ENCODE assay signal across 9 mouse cellular contexts in the genomic region with DNA sequence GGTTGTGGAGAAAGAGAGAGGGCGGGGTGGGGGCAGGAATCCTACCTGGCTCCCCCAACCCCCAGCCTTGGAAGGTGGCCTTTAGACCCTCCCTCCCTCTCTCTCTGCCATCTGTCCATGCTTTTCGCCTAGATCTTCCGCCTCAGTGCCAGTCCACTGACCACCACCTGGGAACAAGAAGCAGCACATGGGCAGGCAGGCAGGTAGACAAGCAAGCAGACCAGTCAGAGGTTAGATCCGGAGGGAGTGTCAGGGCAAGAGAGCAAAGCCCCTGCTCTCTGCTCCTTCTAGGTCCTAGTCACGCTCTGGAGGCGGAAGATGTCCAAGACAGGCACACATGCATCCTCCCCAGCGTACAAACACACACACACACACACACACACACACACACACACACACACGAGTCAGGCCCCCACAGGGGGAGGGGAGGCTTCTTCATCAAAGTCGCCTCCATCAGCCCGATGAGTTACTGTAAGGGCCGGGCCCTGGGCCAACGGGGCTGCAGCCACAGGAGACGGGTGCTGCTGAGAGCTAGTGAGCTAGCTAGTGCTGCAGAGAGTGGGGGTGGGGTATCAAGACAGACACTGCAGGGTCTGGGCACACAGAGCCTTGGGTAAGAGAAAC. TPM values are rescaled to one million over a fixed set of nuclear protein-coding genes. Genes with fewer than 3 reads are reported as not detected.
DNase-seq lines count a peak whose midpoint lies in the region; ATAC-seq and TF ChIP-seq lines count a peak whose summit lies in the region.
"Had no signal": no experiment of that assay in that cellular context is flagged by ENCODE, and none has a peak within 500 bp of the region (broad histone marks: within the 10 kb centered on the region; RNA-seq: fewer than 3 reads in every experiment).

No protein-coding gene starts in this region.

- H3K36me3 ChIP-seq in intestine, embryonic 15.5 days, result no peaks in the 10 kb centered on the region
- no peaks in the 10 kb centered on the region for H3K36me3 ChIP-seq in intestine, postnatal 0 days (ENCODE audit: control insufficient read depth, insufficient read depth)
- H3K36me3 ChIP-seq in forebrain, embryonic 10.5 days (replicated peaks), result peaks cover 80% of the 10 kb centered on the region
- H3K36me3 ChIP-seq: liver, embryonic 13.5 days had no signal

- DNase-seq in adrenal gland, postnatal 10 days, result peak; percentile 86
- DNase-seq in forebrain, embryonic 10.5 days (ENCODE audit: extremely low spot score, low spot score), result no peak
- DNase-seq in kidney, postnatal 14 days, result peak; percentile 74
- DNase-seq in testis, postnatal 10 days (ENCODE audit: low spot score), result no peak
- no peak for DNase-seq in spleen, postnatal 10 days (ENCODE audit: low spot score in 2 of 2)
- DNase-seq: liver, embryonic 13.5 days had no signal

- no peak overlapping the region for H3K9ac ChIP-seq in intestine, embryonic 15.5 days
- H3K9ac ChIP-seq in intestine, postnatal 0 days (ENCODE audit: low read depth, low read length), result no peak overlapping the region
- H3K9ac ChIP-seq: liver, embryonic 13.5 days had no signal

- H3K4me1 ChIP-seq in intestine, embryonic 15.5 days (replicated peaks), result peaks cover 49% of the 10 kb centered on the region
- no peaks in the 10 kb centered on the region for H3K4me1 ChIP-seq in intestine, postnatal 0 days (replicated peaks; ENCODE audit: control insufficient read depth, insufficient read depth, low read length)
- peaks cover 97% of the 10 kb centered on the region for H3K4me1 ChIP-seq in forebrain, embryonic 10.5 days
- H3K4me1 ChIP-seq: liver, embryonic 13.5 days had no signal

- H3K9me3 ChIP-seq in intestine, embryonic 15.5 days, result no peaks in the 10 kb centered on the region
- no peaks in the 10 kb centered on the region for H3K9me3 ChIP-seq in intestine, postnatal 0 days (ENCODE audit: control insufficient read depth)
- H3K9me3 ChIP-seq in forebrain, embryonic 10.5 days, result no peaks in the 10 kb centered on the region
- H3K9me3 ChIP-seq: liver, embryonic 13.5 days had no signal

- no peak for TF ChIP-seq CTCF in intestine, postnatal 0 days (IDR thresholded peaks at IDR 0.05; ENCODE audit: low read depth)

- no peaks in the 10 kb centered on the region for H3K27me3 ChIP-seq in intestine, embryonic 15.5 days (replicated peaks)
- H3K27me3 ChIP-seq in intestine, postnatal 0 days (replicated peaks; ENCODE audit: control insufficient read depth, insufficient read depth, low read length), result 0 out of 2 replicates have a peak, but pooled peaks cover 4% of the 10 kb centered on the region
- peaks cover 56% of the 10 kb centered on the region for H3K27me3 ChIP-seq in forebrain, embryonic 10.5 days (ENCODE audit: poor library complexity, severe bottlenecking)

- H3K4me3 ChIP-seq in intestine, embryonic 15.5 days (replicated peaks), result no peak overlapping the region
- H3K4me3 ChIP-seq in intestine, postnatal 0 days (ENCODE audit: low read depth, low read length), result no peak overlapping the region
- H3K4me3 ChIP-seq in forebrain, embryonic 10.5 days, result no peak overlapping the region; the same call in 1 of the 2 replicates
- H3K4me3 ChIP-seq: liver, embryonic 13.5 days had no signal

- H3K4me2 ChIP-seq in intestine, embryonic 15.5 days (replicated peaks), result no peak overlapping the region
- no peak overlapping the region for H3K4me2 ChIP-seq in intestine, postnatal 0 days (replicated peaks; ENCODE audit: low read depth)
- H3K4me2 ChIP-seq: liver, embryonic 13.5 days had no signal

- 43% methylated on average over 13 of the region's 13 CpGs for WGBS in intestine, embryonic 15.5 days
- 46% methylated on average over 12 of the region's 13 CpGs for WGBS in intestine, postnatal 0 days
- 50% methylated on average over 13 of the region's 13 CpGs for WGBS in forebrain, embryonic 10.5 days

- 0 out of 2 replicates have a peak overlapping the region, but pooled peaks have one; percentile 27 for H3K27ac ChIP-seq in intestine, embryonic 15.5 days
- no peak overlapping the region for H3K27ac ChIP-seq in intestine, postnatal 0 days (ENCODE audit: low read depth, low read length)
- H3K27ac ChIP-seq in forebrain, embryonic 10.5 days, result peak overlapping the region; percentile 77
- H3K27ac ChIP-seq: liver, embryonic 13.5 days had no signal

- peak; percentile 52 for ATAC-seq in intestine, embryonic 15.5 days
- no peak for ATAC-seq in intestine, postnatal 0 days
- ATAC-seq in megakaryocyte-erythroid progenitor cell, adult 5-6 weeks (replicated peaks; ENCODE audit: low FRiP score, low TSS enrichment, poor library complexity, severe bottlenecking), result no peak

RNA-seq across cellular contexts. Expression of a gene that starts 19.8 kb away (rescaled TPM):
- polyA plus RNA-seq in intestine, embryonic 15.5 days (2015; fragmentation: Nextera tagmentation; extraction: Ambion mirVana), result 5.1 and 6.4 TPM in 2 replicates
- 1.9 and 2.8 TPM in 2 replicates for polyA plus RNA-seq in intestine, postnatal 0 days (2015; fragmentation: Nextera tagmentation; extraction: Ambion mirVana)
- total RNA-seq in adrenal gland, postnatal 10 days (2021), result 10 to 100 TPM; 53.0 to 67.0 TPM
- polyA plus RNA-seq in forebrain, embryonic 10.5 days (2016; fragmentation: Nextera tagmentation; extraction: Ambion mirVana), result 19.4 and 21.9 TPM in 2 replicates
- total RNA-seq in megakaryocyte-erythroid progenitor cell, adult 5-6 weeks (2014; fragmentation: Nextera tagmentation), result not detected in 2 replicates
- not detected in 2 replicates for total RNA-seq in megakaryocyte-erythroid progenitor cell, adult 5-6 weeks (2017)

RNA-seq across cellular contexts. Expression of a gene that starts 22.7 kb away (rescaled TPM):
- 127 and 129 TPM in 2 replicates for polyA plus RNA-seq in intestine, embryonic 15.5 days (2015; fragmentation: Nextera tagmentation; extraction: Ambion mirVana)
- 63.8 and 63.9 TPM in 2 replicates for polyA plus RNA-seq in intestine, postnatal 0 days (2015; fragmentation: Nextera tagmentation; extraction: Ambion mirVana)
- total RNA-seq in adrenal gland, postnatal 10 days (2021), result 10 to 100 TPM; 61.0 to 68.2 TPM
- polyA plus RNA-seq in forebrain, embryonic 10.5 days (2016; fragmentation: Nextera tagmentation; extraction: Ambion mirVana), result 82.0 and 90.0 TPM in 2 replicates
- 21.5 and 39.9 TPM in 2 replicates for total RNA-seq in megakaryocyte-erythroid progenitor cell, adult 5-6 weeks (2014; fragmentation: Nextera tagmentation)
- total RNA-seq in megakaryocyte-erythroid progenitor cell, adult 5-6 weeks (2017), result 36.0 and 45.3 TPM in 2 replicates

RNA-seq across cellular contexts. Expression of a gene that starts 36.2 kb away (rescaled TPM):
- 58.8 and 65.0 TPM in 2 replicates for polyA plus RNA-seq in intestine, embryonic 15.5 days (2015; fragmentation: Nextera tagmentation; extraction: Ambion mirVana)
- 47.4 and 51.3 TPM in 2 replicates for polyA plus RNA-seq in intestine, postnatal 0 days (2015; fragmentation: Nextera tagmentation; extraction: Ambion mirVana)
- total RNA-seq in adrenal gland, postnatal 10 days (2021), result 10 to 100 TPM; 36.2 to 39.0 TPM
- 97.3 and 98.1 TPM in 2 replicates for polyA plus RNA-seq in forebrain, embryonic 10.5 days (2016; fragmentation: Nextera tagmentation; extraction: Ambion mirVana)
- 37.5 and 44.7 TPM in 2 replicates for total RNA-seq in megakaryocyte-erythroid progenitor cell, adult 5-6 weeks (2014; fragmentation: Nextera tagmentation)
- total RNA-seq in megakaryocyte-erythroid progenitor cell, adult 5-6 weeks (2017), result 33.5 and 38.9 TPM in 2 replicates

RNA-seq across cellular contexts. Expression of a gene that starts 37.0 kb away (rescaled TPM):
- polyA plus RNA-seq in intestine, embryonic 15.5 days (2015; fragmentation: Nextera tagmentation; extraction: Ambion mirVana), result 10.8 and 11.2 TPM in 2 replicates
- polyA plus RNA-seq in intestine, postnatal 0 days (2015; fragmentation: Nextera tagmentation; extraction: Ambion mirVana), result 8.5 and 8.6 TPM in 2 replicates
- 10 to 100 TPM; 10.3 to 10.5 TPM for total RNA-seq in adrenal gland, postnatal 10 days (2021)
- polyA plus RNA-seq in forebrain, embryonic 10.5 days (2016; fragmentation: Nextera tagmentation; extraction: Ambion mirVana), result 19.7 and 21.3 TPM in 2 replicates
- total RNA-seq in megakaryocyte-erythroid progenitor cell, adult 5-6 weeks (2014; fragmentation: Nextera tagmentation), result not detected in 2 replicates
- not detected in 2 replicates for total RNA-seq in megakaryocyte-erythroid progenitor cell, adult 5-6 weeks (2017)

RNA-seq across cellular contexts. Expression of a gene that starts 45.9 kb away (rescaled TPM):
- 122 and 131 TPM in 2 replicates for polyA plus RNA-seq in intestine, embryonic 15.5 days (2015; fragmentation: Nextera tagmentation; extraction: Ambion mirVana)
- polyA plus RNA-seq in intestine, postnatal 0 days (2015; fragmentation: Nextera tagmentation; extraction: Ambion mirVana), result 127 and 144 TPM in 2 replicates
- total RNA-seq in adrenal gland, postnatal 10 days (2021), result 100 to 1,000 TPM; 100 to 104 TPM
- polyA plus RNA-seq in forebrain, embryonic 10.5 days (2016; fragmentation: Nextera tagmentation; extraction: Ambion mirVana), result 141 and 142 TPM in 2 replicates
- total RNA-seq in megakaryocyte-erythroid progenitor cell, adult 5-6 weeks (2014; fragmentation: Nextera tagmentation), result 63.4 and 81.2 TPM in 2 replicates
- 50.6 and 80.7 TPM in 2 replicates for total RNA-seq in megakaryocyte-erythroid progenitor cell, adult 5-6 weeks (2017)

Comparison
In these comparisons a context has a peak if more than half of its experiments do, and no peak if none do; other contexts are left out.
1. DNase-seq: peak in adrenal gland, postnatal 10 days (single experiment) and kidney, postnatal 14 days (single experiment); none in forebrain, embryonic 10.5 days (single experiment), testis, postnatal 10 days (single experiment) and spleen, postnatal 10 days (0 of 2).